Mouse (Mus musculus) CD4-positive, CD25-positive, alpha-beta regulatory T cell, adult 4 months (primary cell): ENCODE results near the gene Pepd. TPM values are rescaled to one million over a fixed set of nuclear protein-coding genes. Genes with fewer than 3 reads are reported as not detected.

Experiments used
- ATAC-seq: one replicate; pipeline ENCODE4 v1.8.0; 2017
- polyA plus RNA-seq, 2 experiments: library from polyadenylated mRNA; unstranded; fragments of 100-300 nt; shearing (Covaris generic); gene quantifications; one replicate each; pipeline ENCODE4 v1.2.1; 2017

Gene Pepd
- polyA plus RNA-seq, 2 experiments from 2014 or later = 49.8 to 70.8 TPM

- no peak for ATAC-seq
Observed at GRCm38 (mm10) chr7:35029228-35029627, 117.0 kb downstream of the Pepd start.

DNA sequence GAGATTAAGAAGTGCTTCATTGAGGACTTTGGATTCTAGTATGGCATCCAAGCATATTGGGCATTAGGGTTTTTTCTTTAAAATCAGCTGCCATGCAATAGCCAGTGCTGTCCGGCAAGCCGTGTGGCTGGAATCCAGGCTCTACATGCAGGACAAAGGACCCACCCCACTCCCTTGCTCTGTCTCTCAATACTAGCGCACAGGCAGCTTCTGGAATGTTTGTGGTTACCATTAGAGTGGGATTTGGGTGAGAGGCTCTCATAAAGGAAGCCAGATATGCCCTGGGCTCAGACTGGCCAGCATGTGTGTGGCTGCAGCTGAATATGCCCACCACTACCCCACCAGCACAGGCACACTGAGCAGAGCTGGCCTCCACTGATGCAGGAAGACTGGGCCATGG, 117.5 kb downstream of the Pepd start:
- no peak for ATAC-seq

- ATAC-seq = no peak
Observed at GRCm38 (mm10) chr7:35030567-35030966, 118.4 kb downstream of the Pepd start.

DNA sequence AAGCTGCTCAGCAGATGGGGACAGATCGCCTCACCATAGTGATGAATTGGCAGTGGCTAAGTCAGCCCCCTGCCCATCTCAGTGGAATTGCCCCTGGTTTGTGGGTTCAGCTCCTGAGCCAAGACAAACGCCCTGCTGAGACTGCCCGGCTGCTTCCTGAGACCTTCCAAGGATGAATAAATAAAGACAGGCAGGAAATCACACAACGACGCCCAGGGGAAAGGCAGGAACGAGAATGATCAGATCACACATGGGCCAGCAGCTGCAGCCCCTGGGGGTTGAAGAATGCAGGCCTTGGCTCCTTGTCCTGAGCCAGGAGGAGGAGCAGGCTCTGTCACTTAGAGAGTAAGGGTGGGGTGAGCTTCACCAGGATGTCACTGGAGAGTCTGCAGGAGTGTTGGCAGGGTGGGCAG, 123.0 kb downstream of the Pepd start:
- ATAC-seq = no peak

DNA sequence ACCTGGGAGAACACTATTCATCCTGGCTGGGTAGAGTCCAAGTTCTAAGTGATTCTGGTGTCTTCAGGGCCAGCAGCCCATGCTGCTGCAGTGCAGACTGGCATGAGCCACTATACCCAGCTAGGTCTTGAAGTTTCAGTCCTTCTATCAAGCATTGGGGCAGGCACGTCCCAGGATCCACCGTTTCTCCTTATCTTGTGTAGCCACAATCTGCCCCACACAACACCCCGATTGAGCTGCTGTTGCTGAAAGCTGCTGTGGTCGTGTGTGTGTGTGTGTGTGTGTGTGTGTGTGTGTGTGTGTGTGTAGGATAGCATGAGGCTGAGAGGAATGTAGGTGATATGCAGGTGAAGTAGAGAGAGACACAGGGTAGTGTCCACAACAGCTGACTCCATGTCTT, 123.4 kb downstream of the Pepd start:
- no peak for ATAC-seq

DNA sequence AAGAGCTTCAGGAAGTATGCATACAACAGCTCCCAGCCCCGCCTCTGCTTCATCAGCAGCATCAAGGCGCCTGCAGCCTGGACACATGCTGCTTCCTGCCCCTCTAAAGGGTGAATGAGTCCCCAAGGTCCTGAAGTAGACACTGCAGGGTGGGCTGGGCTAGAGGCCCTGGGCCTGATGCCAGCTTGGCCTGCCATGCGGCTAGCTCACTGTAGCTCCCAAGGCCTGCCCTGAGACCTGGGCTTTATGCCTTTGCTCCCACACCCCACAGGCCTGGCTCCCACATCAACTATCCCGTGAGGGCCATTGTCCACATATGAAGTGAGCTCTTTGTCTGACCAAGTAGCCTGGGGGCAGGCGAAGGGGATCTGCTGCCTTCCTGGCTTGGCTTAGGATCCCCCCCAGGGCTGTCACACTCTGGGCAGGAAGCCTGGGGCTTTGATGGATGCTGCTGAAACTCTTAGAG, 124.1 kb downstream of the Pepd start:
- no peak for ATAC-seq

DNA sequence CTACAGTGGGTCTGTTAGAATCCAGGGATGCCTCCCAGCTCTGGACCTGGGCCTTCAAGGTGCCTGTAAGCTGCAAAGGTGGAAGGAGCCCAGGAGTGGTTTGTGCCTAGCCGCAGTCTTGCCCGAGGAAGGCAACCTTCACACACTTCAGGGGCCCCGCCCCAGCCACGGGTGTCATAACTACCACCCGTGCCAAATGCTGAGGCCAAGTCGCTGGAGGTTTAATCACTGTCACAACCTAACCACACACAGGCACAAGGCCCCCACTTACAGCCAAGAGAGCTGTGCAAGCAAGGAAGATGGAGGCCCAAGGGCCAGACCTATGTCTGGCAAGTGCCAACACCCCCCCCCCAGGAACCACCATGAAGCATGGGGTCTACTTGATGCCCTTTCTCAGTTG, 125.2 kb downstream of the Pepd start:
- ATAC-seq = no peak

DNA sequence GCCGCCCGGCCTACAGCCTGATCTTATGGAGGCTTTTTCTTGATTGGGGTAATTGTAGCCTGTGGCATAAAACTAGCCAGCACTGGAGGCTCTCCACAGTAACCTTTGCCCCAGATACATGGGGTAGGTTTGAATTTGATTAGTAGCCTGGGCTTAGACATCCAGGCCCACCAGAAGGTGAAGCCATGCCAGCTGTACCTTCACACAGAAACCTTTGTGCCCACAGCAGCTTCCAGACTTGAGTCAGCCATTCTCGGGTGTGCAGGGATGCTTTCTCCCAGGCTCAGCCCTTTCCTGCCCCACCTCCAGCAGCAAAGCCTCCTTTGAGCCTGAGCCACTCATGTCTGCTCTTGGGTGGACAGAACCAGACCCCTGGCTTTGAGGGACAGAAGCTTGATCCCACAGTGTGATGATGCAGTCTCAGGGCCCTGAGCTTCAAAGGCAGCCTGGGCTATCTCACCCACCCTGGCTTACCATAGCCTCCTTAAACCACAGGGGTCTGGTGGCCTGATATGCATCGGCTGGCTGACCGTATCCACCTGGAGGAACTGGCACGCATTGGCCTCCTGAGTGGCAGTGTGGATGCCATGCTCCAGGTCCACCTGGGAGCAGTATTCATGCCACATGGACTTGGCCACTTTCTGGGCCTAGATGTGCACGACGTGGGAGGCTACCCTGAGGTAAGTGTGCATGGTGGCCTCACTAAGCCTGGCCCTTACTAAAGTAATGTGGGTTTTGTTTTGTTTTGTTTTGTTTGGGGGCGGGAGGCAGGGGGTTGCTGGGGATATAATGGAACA, 128.2 kb downstream of the Pepd start:
- no peak for ATAC-seq

- no peak for ATAC-seq
Observed at GRCm38 (mm10) chr7:35041286-35042208, 129.4 kb downstream of the Pepd start.

DNA sequence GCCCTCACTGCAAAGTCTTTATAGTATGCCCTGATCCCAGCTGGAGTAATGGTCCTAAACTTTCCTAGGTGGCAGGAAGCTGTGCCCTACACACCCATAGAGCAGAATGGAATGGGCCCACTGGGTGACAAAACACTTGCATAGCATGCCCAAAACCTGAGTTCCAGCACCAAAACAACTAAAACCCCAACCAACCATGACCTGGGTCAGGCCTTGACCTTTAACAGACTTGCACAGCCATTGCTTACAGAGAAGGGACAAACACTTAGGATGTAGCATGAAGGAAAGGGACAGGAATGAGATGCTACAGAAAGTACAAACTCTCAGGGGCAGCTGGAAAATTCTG, 130.0 kb downstream of the Pepd start:
- no peak for ATAC-seq

- ATAC-seq = no peak
Observed at GRCm38 (mm10) chr7:35042759-35043217, 130.6 kb downstream of the Pepd start.

GRCm38 (mm10) chr7:35043266-35043817, 131.2 kb downstream of the Pepd start:
- no peak for ATAC-seq

DNA sequence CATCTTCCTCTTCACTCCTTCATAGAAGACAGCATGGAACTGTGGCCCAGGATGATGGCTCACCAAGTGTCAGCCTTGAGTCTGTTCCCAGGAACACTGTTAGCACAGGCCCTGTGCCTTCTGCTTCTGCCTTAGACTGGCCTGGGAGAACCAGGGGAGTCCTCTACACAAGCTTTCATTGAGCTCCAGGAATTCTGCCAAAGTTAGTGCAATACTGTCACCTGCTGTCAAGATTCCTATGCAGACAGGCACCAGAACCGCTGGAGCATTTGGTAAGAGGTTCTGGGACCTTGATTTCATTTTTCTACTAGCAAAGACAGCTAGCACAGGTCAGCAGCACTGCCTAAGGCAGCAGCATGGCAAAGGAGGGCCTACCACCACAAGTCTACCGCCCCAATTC, 132.5 kb downstream of the Pepd start:
- ATAC-seq = no peak

DNA sequence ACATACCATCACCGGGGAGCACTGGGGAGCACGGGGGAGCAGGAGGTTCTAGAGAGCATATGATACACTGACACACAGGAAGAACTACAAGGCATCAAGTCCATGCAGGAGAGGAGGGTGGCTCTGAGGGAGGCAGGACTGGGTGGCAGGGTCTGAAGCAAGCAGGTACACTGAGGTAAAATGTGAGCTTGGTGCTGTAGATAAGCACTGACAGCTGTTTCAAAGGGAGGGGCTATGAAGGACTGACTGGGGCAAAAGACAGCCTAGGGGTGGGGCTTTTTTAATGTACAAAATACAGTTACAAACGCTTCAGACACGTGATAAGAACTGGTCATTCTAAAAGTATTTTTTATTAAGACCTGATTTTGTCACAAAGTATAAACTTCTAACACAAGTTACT, 133.9 kb downstream of the Pepd start:
- ATAC-seq = no peak

- ATAC-seq = no peak
Observed at GRCm38 (mm10) chr7:35050540-35050939, 138.4 kb downstream of the Pepd start.

GRCm38 (mm10) chr7:35053161-35053560, 141.0 kb downstream of the Pepd start:
- ATAC-seq = no peak

- no peak for ATAC-seq
Observed at GRCm38 (mm10) chr7:35054286-35054685, 142.1 kb downstream of the Pepd start.

DNA sequence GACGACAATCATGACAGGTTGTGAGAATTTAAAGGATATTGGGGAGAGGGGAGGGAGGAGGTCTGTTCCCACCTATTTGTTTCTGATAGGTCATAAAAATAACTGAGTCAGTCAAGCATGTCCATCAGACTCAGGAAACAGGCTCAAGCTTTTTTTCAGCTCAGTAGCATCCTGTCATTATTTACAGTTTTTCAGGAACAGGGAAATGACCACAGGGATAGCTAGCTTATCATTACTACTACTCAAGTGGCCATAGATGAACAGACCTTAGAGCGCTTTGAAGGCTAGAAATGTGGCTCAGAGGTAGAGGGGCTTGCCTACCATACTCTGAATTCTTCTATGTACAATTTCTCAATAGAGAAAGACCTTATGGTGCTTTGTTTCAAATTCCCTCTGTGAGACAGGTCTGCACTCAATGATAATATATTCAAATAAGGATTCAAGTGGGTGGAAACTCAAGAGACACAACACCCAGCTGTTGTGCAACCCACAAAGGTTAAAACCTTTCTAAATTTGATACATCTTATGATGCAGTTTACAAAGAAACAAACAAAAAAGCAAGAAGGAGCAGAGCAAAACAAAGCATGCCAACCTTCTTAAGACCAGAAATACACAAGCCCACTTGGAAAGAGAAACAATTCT, 142.9 kb downstream of the Pepd start:
- no peak for ATAC-seq

- peak; percentile 38 for ATAC-seq
Observed at GRCm38 (mm10) chr7:35055619-35056435, 143.6 kb downstream of the Pepd start.

- peak; percentile 95 for ATAC-seq
Observed at GRCm38 (mm10) chr7:35056436-35056864, 144.3 kb downstream of the Pepd start, which contains the start of gene Cebpg. Gene Cebpg (minus strand): TSS chr7:35056573.

- peak; percentile 15 for ATAC-seq
Observed at GRCm38 (mm10) chr7:35056999-35057398, 144.8 kb downstream of the Pepd start.

GRCm38 (mm10) chr7:35057569-35057968, 145.4 kb downstream of the Pepd start:
- ATAC-seq = no peak
